Mouse (Mus musculus): ENCODE results near the gene Kcnf1. TPM values are rescaled to one million over a fixed set of nuclear protein-coding genes. Genes with fewer than 3 reads are reported as not detected.

Gene Kcnf1
- total and polyA plus RNA-seq, 3 experiments: not detected

GRCm38 (mm10) chr12:17157558-17157957, 19.1 kb downstream of the Kcnf1 start:
- Histone ChIP-seq H3K9ac (ENCODE audit: control insufficient read depth, low read depth, low read length, poor library complexity, severe bottlenecking) (no peak overlapping the region), H3K27ac (ENCODE audit: control insufficient read depth, low read depth, low read length) (no peak overlapping the region), H3K9me3 (replicated peaks; ENCODE audit: insufficient read depth, low read length) (no peaks in the 10 kb centered on the region), H3K79me2 (ENCODE audit: control insufficient read depth, insufficient read depth, low read length, poor library complexity) (no peaks in the 10 kb centered on the region), H3K4me1 (ENCODE audit: control insufficient read depth in 1 of 2, insufficient read depth in 2 of 2, low read length in 2 of 2) (no peaks in the 10 kb centered on the region), H3K27me3 (ENCODE audit: control insufficient read depth in 1 of 2, insufficient read depth in 2 of 2, low read length in 2 of 2) (no peaks in the 10 kb centered on the region; a peak in 1 of 4 replicates), H3K36me3 (ENCODE audit: control insufficient read depth in 1 of 2, insufficient read depth in 2 of 2, low read length in 2 of 2) (no peaks in the 10 kb centered on the region), H3K4me3 (ENCODE audit: control insufficient read depth in 1 of 2, insufficient read depth in 1 of 2, low read depth in 2 of 2, low read length in 2 of 2) (no peak overlapping the region)
- TF ChIP-seq MAX (IDR thresholded peaks at IDR 0.05; ENCODE audit: low read length) (no peak), EP300 (IDR thresholded peaks at IDR 0.05; ENCODE audit: low read depth in 1 of 2, low read length in 2 of 2) (no peak), KAT2A (conservative IDR thresholded peaks at IDR 0.05; ENCODE audit: low read depth, low read length) (no peak), RAD21 (IDR thresholded peaks at IDR 0.05; ENCODE audit: low read depth, low read length) (no peak), MEF2A (IDR thresholded peaks at IDR 0.05; ENCODE audit: extremely low read depth, insufficient replicate concordance, low read depth, low read length, poor library complexity, severe bottlenecking) (no peak), MAFK (IDR thresholded peaks at IDR 0.05; ENCODE audit: borderline replicate concordance, low read depth, low read length) (no peak), GATA1 (IDR thresholded peaks at IDR 0.05; ENCODE audit: low read depth, low read length) (no peak), CHD1 (IDR thresholded peaks at IDR 0.05; ENCODE audit: low read depth, low read length) (no peak), MYC (IDR thresholded peaks at IDR 0.05; ENCODE audit: low read depth, low read length) (no peak), ZNF384 (IDR thresholded peaks at IDR 0.05; ENCODE audit: low read depth, low read length) (no peak)
- DNase-seq (ENCODE audit: low read depth, low spot score): no peak

DNA sequence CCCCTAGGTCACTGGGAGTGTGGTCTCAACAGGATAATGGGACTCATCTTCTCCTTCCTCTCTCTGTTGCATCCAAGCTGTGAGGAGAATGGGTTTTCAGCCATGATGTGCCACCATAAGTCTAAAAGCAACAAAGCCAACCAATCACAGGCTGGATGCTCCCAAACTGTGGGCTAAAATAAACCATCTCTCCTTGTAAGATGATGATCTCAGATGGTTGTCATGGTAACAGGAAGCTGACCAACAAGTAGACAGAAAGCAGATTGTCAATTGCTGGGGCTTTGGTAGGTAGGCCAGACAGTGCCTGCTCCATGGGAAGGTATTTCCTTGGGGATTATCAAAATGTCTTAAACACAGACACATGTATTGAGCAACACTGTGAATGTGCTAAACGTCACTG, 20.9 kb downstream of the Kcnf1 start:
- Histone ChIP-seq H3K27me3 (ENCODE audit: control insufficient read depth in 1 of 2, insufficient read depth in 2 of 2, low read length in 2 of 2) (no peaks in the 10 kb centered on the region; a peak in 1 of 4 replicates), H3K4me1 (ENCODE audit: control insufficient read depth in 1 of 2, insufficient read depth in 2 of 2, low read length in 2 of 2) (no peaks in the 10 kb centered on the region), H3K36me3 (ENCODE audit: control insufficient read depth in 1 of 2, insufficient read depth in 2 of 2, low read length in 2 of 2) (no peaks in the 10 kb centered on the region), H3K9me3 (replicated peaks; ENCODE audit: insufficient read depth, low read length) (no peaks in the 10 kb centered on the region), H3K4me3 (ENCODE audit: control insufficient read depth in 1 of 2, insufficient read depth in 1 of 2, low read depth in 2 of 2, low read length in 2 of 2) (no peak overlapping the region), H3K79me2 (ENCODE audit: control insufficient read depth, insufficient read depth, low read length, poor library complexity) (no peaks in the 10 kb centered on the region), H3K9ac (ENCODE audit: control insufficient read depth, low read depth, low read length, poor library complexity, severe bottlenecking) (no peak overlapping the region), H3K27ac (ENCODE audit: control insufficient read depth, low read depth, low read length) (no peak overlapping the region)
- DNase-seq (ENCODE audit: low read depth, low spot score): no peak
- TF ChIP-seq USF2 (IDR thresholded peaks at IDR 0.05; ENCODE audit: borderline replicate concordance in 1 of 2, insufficient read depth in 1 of 2, low read depth in 1 of 2, low read length in 2 of 2): no peak
- no peak for TF ChIP-seq MYC (IDR thresholded peaks at IDR 0.05; ENCODE audit: low read depth, low read length)
- TF ChIP-seq KAT2A (conservative IDR thresholded peaks at IDR 0.05; ENCODE audit: low read depth, low read length): no peak
- no peak for TF ChIP-seq ZKSCAN1 (IDR thresholded peaks at IDR 0.05; ENCODE audit: low read depth, low read length)
- no peak for TF ChIP-seq TBP (IDR thresholded peaks at IDR 0.05; ENCODE audit: low read depth, low read length)
- no peak for TF ChIP-seq MYB (IDR thresholded peaks at IDR 0.05; ENCODE audit: low read depth, low read length)
- TF ChIP-seq MAZ (IDR thresholded peaks at IDR 0.05; ENCODE audit: low read depth, low read length): no peak
- TF ChIP-seq USF1 (IDR thresholded peaks at IDR 0.05; ENCODE audit: low read depth, low read length): no peak

All from MEL (cell line).